Mouse (Mus musculus) urinary bladder, postnatal 4 days (tissue): ENCODE results near the gene Ssbp3.
A peak's percentile ranks its signal among the peaks of the same experiment; 100 is the strongest.

ENCODE experiments used
- DNase-seq, 2 experiments: peaks; one replicate each; pipeline ENCODE4 v3.0.0; 2021 to 2022; ENCODE audit warnings: low spot score in 2 of 2

Ssbp3 gene

GRCm38 (mm10) chr4:106959506-106960302 is 49.2 kb downstream of the Ssbp3 start:
- no peak for DNase-seq

GRCm38 (mm10) chr4:106960476-106960875 is 50.0 kb downstream of the Ssbp3 start:
- DNase-seq, result no peak

GRCm38 (mm10) chr4:106961321-106961720 is 50.8 kb downstream of the Ssbp3 start:
- no peak for DNase-seq

GRCm38 (mm10) chr4:106964356-106964755 is 53.9 kb downstream of the Ssbp3 start:
- no peak for DNase-seq

- DNase-seq, result no peak
These were observed 54.5 kb downstream of the Ssbp3 start for GRCm38 (mm10) chr4:106964996-106965395.

- DNase-seq, result no peak
These were observed 55.9 kb downstream of the Ssbp3 start for GRCm38 (mm10) chr4:106966443-106966842.

- no peak for DNase-seq
These were observed 58.4 kb downstream of the Ssbp3 start for GRCm38 (mm10) chr4:106968910-106969309.

GRCm38 (mm10) chr4:106970786-106971185 is 60.3 kb downstream of the Ssbp3 start:
- no peak for DNase-seq

- no peak for DNase-seq
These were observed 61.6 kb downstream of the Ssbp3 start for GRCm38 (mm10) chr4:106972061-106972460.

GRCm38 (mm10) chr4:106972461-106973384 is 62.2 kb downstream of the Ssbp3 start:
- no peak for DNase-seq

GRCm38 (mm10) chr4:106975324-106975723 is 64.8 kb downstream of the Ssbp3 start:
- no peak for DNase-seq

GRCm38 (mm10) chr4:106975890-106976289 is 65.4 kb downstream of the Ssbp3 start:
- DNase-seq, result no peak

- no peak for DNase-seq
These were observed 66.1 kb downstream of the Ssbp3 start for GRCm38 (mm10) chr4:106976576-106976975.

- DNase-seq, result no peak
These were observed 66.7 kb downstream of the Ssbp3 start for GRCm38 (mm10) chr4:106977218-106977651.

GRCm38 (mm10) chr4:106978376-106978775 is 67.9 kb downstream of the Ssbp3 start:
- DNase-seq, result no peak

- peak in 1 of 2 experiments; percentile 47 for DNase-seq
These were observed 70.2 kb downstream of the Ssbp3 start for GRCm38 (mm10) chr4:106980669-106981068.

GRCm38 (mm10) chr4:106981385-106982103 is 71.0 kb downstream of the Ssbp3 start:
- no peak for DNase-seq

- DNase-seq, result no peak
These were observed 72.0 kb downstream of the Ssbp3 start for GRCm38 (mm10) chr4:106982344-106983121.

GRCm38 (mm10) chr4:106983908-106984515 is 73.5 kb downstream of the Ssbp3 start:
- DNase-seq, result no peak

- no peak for DNase-seq
These were observed 74.8 kb downstream of the Ssbp3 start for GRCm38 (mm10) chr4:106985289-106985688.
